Mouse (Mus musculus): ENCODE results near the gene Nrarp.

The Nrarp gene

DNA sequence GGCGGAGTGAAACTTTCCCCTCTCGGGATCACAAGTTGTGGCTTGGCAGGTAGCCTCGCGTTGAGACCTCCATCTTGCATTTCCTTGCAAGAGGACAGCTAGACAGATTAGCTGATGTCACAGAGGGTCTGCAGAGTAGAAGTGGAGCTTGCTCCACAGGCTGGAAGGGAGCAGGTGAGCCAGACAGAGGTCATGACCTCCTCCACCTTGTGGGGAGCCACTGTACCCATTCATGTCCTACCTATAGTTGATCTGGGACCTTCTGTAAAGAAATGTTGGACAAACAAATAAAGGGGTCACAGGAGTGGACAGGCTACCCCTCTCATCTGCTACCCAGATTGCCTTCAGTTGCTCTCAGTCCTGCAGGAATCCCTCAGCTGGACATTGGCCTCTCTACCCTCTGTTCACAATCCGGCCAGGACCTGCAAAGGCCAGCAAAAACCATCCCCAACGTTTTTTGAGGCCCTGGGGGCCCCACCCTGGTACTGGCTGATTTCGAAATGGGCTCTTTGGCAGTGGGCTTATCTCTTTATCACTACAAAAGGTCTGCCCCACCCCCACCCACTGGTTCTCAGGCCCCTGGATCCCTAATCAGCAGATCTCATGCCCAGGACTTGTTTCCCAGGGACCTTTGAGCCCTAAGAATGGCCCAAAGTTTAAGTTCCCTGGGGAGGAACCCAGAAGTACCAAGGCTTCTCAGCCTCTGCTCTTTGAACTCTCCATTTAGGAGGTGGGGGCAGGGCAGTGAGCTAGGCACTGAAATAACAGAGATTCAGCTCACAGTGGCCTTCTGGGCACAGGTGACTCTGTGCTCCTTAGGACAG lies 5.5 kb upstream of the Nrarp start:
- DNase-seq (ENCODE audit: low read depth): no peak

DNA sequence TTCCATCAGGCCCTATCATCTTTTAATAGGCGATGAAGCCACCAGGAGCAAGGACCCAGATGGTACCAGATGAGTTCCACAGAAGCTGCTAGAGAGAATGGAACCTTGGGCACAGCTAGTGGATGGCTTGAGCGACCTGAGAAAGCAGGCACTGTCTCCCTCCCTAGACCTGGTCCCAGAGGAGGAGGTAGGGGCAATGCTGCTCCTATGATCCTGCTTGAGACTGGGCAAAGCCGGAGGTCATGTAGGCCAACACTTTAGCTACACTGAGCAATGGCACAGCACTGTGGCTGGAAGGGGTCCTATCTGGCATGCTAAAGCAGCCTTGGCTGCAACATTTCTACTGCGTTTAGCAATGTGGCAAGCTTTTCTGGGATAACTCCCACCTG lies 4.9 kb upstream of the Nrarp start:
- DNase-seq (ENCODE audit: low read depth): no peak

DNA sequence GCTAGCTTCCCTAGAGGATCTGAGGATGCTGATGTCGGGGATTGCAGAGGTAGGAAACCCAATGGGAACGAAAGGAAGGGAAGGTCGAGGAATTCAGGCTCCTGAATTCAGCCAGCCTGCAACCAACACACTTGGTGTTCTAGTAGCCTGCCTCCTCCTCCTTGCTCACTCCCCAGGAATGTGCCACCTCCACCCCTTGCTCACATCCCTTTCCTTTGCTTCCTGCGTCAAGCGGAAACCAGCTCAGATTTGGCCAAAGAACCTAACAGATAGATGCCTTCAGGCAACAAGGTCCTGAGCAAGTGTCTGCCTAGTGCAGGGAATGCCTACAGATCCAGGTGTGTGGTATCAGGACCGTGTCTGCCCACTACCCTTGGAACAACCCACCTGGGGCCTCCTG lies 4.0 kb upstream of the Nrarp start:
- DNase-seq (ENCODE audit: low read depth): no peak

DNA sequence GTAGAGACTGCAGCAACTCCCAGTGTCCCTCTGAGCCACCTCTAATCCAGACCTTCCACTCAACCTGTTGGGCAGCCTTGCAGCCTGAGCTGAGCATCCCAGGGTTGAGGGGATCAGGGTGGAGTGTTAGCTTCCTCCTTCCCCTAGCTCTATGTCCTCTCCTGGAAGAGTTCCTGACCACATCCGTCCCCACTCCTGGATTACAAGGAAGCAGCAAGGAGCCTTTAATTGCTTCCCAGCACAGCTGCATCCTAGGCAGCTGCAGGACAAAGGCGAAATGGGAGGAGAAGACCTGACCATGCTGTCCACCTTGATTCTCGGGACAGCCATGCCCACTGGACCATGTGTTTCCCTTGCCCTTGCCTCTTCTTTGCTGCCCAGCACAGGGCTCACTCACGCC lies 3.5 kb upstream of the Nrarp start:
- no peak for DNase-seq (ENCODE audit: low read depth)

DNA sequence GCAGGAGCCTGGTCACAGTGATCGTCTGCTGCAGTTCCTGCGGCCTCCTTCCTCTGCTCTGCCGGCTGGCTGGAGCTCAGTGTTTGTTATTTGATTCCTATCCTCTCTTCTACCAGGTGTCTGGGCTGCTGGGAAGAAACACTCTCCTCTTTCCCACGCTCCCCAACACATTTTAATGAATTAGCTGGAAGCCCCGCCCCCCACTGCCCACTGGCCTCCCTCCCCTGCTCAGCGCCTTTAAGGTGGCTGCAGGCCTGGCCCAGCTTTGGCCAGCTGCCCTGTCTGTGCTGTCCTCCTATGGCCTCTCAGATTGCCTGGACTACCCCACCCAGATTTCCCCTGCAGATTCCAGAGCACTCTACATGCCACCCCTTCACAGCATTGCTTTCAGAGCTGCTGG lies 2.9 kb upstream of the Nrarp start:
- DNase-seq (ENCODE audit: low read depth): no peak

DNA sequence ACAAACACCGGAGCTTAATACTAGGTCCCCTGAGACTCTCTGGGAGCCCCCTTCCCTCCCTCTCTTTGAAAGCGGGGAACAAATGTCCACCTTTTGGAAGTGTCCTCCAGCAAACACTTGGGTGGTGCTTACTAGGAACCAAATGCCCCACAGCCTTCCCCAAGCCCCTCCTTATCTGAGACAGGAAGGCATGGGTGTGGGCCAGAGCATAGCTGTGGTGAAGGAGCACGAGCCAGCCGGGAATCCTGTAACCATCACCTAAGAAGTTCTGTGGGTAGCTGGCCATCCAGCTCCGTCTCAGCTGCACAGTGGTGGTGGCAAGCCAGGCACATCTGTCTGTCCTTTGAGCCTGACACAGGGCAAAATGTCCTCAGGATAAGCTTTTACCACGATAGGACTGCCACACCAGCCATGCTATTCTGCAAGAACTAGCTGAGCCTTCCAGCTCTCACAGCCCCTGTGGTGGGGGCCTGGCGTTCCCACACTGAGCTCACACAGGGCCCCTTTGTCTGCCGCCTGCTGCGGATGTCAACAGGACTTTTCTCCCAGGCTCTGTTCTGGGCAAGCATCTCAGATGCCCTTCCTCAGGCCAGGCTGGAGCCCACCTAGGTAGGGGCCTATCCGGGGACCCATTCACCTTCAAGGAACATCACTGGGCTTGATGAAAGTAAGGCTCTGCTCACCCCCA lies 2.1 kb upstream of the Nrarp start:
- DNase-seq (ENCODE audit: low read depth): no peak

DNA sequence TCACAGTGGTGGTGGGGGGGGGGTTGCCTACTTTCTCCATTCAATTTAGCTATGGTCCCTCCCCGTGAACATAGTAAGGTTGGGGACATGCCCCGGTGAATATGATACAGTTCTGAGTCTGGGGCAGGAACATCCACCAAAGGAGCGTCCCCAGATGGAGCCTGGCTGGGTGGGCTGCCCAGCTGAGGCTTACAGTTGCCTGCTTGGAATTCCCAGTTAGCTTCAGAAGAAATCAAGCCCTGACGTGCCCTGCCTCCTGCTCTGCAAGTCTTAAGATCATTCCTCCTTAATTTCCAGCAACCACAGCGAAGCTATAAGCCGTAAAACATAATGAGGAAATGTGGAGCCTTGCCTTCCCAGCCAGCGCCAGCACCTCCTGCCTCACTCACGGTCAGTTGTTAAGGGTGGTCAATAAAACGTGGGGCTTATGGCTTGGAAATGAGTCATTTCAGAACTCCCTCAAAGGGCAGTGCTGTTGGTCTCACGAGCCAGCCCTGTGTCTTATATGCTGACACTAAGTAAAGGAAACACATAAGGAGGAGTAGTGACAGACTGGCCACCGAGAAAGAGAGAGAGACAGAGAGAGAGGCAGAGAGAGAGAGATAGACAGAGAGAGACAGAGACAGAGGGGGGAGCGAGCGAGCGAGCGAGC lies 866 bp upstream of the Nrarp start:
- no peak for DNase-seq (ENCODE audit: low read depth)

DNA sequence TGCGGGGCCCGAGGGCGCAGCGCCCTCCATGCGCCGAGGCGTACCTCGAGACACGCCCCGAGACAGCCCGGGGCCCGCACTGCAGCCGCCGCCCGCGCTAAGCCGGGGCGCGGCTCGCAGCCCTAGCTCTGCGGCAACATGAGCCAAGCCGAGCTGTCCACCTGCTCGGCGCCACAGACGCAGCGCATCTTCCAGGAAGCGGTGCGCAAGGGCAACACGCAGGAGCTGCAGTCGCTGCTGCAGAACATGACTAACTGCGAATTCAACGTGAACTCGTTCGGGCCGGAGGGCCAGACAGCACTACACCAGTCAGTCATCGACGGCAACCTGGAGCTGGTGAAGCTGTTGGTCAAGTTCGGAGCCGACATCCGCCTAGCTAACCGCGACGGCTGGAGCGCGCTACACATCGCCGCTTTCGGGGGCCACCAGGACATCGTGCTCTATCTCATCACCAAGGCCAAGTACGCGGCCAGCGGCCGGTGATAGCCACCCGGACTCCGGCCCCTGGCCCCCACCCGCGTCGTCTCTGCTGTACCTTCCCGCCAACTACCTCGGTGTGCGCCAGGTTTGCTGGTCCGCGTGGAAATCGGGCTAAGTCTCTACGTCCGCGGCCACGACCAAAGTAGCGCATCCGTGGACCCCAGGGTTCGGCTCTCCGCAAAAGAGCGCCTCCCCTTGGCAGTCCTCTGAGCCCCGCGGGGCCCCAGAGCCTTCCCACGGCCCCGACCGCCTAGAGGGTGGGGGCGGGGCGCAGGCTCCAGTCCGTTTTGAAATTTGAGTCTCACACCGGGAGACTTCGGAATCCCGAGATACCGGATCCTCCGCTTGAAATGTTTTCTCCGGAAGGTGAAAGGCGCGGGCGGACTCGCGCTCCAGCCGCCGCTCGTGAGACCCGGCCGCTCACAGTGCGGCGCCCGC lies 674 bp downstream of the Nrarp start:
- no peak for DNase-seq (ENCODE audit: low read depth)

DNA sequence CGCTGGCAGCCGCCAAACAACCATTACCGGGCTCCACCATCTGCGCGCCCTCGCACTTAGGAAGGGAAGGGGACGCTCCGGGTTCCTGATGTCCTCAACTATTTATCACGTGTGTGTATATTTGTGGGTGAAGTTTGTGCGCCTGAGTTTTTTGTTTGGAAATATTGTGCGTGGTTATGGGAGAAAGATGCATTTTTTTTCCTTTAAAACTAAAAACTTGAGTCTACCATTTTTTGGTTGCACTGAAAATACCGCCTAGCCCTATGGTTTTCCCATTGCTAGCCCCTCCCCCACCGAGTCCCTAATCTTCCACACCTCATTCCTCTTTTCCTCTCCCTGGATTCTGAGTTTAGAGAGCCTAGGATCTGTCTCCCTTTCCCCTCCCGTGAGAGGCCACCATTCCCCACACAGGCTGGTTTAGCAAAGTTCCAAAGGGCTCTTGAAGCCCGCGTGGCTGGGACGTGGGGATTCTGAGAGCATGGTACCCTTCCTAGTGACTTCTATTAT lies 1.4 kb downstream of the Nrarp start:
- DNase-seq (ENCODE audit: low read depth): no peak

DNA sequence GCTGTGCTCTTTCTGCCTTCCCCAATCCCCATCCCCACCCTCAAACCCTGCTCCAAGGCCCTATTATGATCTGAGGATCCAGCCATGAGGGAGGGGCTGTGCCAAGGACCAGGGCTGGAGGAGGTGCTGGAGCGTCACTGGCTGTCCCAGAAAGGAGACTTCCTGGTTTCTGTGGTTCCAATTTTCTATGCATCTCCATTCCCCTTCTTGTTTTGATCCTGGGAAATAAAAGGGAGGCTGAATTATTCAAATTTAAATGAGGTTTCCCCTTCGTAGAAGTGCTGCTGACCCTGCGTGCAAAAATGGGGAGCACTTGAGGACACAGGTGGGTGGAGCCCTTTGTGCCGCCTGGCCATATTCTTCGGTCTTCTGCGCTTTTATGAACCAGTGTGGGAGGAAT lies 2.1 kb downstream of the Nrarp start:
- no peak for DNase-seq (ENCODE audit: low read depth)

DNA sequence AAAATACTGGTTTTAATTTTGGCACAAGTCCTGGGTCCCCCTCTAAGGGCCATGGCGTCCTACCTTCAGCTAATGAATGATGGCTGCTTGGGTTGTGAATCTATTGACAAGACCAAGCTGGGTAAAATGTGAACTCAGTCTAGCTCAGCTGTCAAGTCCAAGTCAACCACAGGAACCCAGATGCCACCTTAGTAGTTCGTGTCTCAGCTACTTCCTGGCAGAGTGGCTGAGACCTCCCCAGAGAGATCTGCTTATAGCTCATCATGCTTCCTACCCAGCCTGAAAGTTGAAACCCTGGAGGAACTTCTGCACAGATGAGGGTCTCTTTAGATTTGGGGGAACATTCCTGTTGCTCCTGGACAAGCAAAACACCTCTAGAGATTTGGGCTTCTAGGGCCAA lies 2.8 kb downstream of the Nrarp start:
- no peak for DNase-seq (ENCODE audit: low read depth)

DNA sequence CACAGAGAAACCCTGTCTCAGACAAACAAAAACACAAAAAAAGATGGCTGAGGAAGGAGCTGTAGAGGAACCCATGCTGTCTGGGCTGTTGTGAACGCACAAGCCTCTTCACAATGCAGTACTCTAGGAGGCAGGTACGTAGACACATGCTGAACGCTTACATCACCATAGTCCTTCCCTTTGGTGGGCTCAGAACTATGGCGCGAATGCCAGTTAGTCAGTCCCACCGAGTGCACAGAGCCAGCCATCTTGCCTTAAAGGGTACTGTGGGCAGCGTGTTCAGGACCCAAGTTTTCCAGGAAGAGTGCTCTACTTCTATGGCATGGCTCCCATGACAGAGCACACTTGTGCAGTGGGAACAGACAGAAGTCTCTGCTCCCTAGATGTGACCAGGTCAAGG lies 3.9 kb downstream of the Nrarp start:
- DNase-seq (ENCODE audit: low read depth): no peak

DNA sequence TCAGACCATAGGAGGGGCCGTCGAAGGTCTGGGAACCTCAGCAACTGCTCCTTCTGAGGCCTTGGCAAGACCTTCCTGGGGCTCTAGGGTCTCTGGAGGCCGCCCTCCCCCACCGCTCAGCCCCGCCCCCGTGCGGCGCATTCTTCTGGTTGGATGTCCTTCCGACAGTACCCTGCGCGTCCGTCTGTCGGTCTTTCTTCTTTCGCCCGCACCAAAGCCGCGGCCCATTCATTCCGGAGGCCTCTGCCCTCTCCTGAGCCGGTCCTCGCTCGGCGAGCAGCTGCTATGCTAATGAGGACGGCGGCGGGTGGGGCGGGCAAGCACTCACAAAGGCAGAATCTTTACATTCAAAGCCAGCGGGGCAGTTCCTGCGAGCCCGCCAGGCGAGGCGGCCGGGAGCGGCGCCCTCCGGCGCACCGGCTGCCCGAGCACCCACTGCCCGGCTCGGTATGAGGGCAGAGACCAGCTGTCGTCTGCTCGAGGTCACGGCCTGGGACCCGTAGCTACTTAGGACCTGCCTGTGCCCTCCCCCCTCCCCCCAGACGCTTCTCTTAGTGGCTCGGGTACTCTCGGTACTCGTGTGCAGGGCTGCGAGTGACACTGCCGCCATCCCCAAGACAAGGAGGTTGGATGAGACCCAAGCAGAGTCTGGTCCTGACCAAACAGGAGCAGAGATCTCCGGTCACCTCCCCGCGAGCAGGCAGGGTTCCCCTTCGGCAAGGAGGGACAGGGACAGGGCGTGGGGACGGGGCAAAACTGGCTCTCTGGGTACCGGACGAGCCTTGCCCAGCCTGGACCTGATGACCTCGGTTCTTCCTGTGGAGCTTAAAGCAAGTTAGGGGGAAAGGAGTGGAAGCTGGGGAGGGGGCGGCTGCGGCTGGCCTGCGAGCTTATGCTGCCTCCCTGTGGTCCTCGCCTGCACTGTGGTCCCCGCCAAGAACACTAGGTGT lies 5.3 kb downstream of the Nrarp start:
- no peak for DNase-seq (ENCODE audit: low read depth)

DNA sequence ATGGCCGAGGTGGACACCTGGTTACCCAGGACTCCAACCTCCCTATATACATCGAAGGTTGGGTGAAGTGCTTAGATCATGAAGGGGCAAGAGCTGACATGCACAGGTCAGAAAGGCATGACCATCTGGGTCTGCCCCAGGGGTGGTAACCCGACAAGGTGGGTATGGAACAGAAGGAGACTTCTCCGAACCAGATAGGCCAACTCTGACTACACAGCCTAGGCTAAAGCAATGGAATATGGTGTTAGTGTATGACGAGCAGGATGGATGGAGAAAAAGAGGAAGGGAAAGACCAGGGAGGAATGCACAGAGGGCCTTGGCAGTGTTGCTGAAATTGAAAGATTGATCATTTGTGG lies 6.0 kb downstream of the Nrarp start:
- no peak for DNase-seq (ENCODE audit: low read depth)

DNA sequence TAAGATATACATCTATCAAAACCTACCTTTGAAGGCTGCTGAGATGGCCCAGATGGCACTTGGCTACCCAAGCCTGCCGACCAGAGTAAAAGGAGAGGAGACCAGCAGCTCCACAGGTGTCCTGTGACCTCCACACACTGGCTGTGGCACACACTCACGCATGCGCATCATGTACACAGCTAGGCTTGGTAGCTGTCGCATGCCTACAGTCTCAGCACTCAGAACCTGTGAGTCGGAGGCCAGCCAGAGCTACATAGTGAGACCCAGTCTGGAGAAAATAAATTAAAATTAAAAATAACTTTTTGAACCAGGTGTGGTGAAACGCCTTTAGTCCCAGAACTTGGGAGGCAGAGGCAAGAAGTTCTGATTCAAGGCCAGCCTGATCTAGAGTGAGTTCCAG lies 7.3 kb downstream of the Nrarp start:
- no peak for DNase-seq (ENCODE audit: low read depth)

DNA sequence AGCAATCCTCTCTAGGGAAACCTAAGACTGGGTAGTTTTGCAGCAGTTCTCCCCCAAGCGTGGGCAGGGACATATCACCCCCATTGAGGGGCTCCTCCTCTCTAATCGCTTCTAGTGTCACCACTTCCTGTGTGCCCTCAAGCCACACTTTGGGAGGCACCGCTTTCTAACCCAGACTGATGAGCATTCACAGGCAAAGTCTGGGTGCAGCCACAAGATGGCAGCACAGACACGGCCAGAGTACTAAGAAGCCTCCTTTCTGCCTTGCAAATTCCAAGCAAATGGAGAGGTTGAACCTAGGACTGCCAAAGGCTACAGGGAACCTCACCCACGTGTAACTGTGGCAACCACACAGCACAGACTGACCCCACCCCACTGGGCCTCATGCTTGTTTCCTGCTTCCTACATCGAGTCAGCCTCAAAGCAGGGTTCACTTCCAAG lies 12.8 kb downstream of the Nrarp start:
- peak; percentile 91 for DNase-seq (ENCODE audit: low read depth)

DNA sequence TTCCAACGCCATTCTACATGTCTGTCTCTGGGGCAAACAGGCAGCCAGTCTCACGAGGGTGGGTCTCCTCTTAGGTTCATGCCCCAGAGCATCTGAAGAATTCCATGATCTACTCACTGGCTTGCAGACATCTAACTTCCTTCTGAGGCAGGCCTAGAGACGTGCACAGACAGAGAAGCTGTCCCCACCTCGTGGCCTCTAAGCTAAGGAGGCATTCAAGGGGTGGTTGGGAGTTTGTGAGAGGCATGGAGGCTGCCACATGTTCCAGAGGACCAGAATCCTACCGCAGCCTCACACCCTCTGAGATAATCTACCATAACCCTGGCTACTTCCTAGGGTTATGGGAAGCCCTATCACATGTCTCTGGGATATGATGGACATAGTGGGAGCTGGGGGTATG lies 13.4 kb downstream of the Nrarp start:
- DNase-seq (ENCODE audit: low read depth): no peak

DNA sequence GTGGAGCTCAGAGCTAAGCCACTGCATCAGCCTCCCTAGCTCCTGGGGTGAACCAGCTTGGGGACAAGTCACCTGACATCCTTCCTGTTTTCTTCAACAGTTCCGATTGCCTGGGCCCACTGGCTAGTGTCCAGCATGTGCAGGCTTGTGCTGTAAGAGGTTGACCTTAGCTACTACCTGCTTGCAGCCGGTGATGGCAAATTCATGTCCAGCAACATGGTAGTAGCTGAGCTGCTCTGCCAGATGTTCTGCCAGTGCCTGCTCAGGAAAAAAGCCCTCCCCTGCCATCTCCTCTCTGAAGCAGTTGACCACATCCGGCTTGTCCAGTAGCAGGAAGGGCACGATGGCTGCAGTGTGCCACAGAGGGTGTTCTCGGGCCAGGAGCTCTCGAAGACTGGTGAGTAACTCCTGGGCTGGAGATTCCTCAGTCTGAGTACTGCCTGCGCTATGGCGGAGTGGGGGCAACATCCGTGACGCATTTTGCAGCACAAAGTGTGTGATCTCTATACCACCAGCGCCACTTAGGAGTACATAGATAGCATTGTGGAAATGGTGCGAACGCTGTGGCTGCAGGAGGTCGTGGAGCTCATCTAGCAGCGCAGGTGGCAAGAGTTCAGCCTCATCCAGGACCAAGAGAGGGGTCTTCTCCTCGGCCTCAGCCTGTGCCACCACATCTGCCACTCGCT lies 14.1 kb downstream of the Nrarp start:
- DNase-seq (ENCODE audit: low read depth): no peak

DNA sequence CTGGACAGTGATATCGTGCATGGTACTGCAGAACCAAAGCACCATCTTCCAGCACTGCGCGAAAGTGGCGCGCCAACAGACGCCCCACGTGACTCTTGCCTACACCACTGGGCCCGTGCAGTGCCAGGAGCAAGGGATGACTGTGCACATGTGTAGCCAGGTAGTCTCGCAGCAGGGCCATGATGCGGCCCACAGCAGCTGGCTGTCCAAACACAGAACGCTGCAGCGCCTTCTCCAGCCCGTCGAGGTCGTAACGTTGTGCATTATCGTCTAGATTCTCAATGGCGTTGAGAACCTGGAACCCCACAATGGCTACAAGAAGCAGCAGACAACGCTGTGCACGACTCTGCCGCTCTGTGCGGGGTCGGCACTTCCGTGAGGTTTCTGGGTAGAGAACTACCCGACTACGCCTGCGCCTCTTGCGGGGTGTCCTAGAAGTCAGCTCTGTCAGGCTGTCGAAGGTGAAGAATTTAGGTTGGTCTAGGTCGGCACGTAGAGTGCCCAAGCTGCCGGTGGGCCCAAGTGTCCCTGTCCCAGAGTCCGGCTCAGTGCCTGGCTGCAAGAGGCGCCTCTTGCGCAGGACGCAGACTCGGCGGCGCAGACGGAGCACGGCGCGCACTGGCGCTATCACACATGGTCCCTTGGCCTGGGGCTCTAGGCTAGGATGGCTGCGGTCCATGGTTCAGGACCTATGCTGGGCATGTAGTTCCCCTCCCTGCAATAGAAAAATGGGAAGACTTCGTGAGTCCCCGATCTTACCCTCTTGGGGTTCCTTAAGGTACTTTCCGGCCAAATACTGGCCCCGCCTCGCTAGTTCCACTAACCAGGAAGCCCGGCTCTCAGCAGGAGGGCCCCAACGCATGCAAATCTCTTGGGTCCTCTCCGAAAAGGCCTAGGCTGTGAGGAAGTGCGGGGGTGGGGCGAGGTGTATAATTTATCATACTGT lies 14.9 kb downstream of the Nrarp start:
- no peak for DNase-seq (ENCODE audit: low read depth)
